Mouse (Mus musculus) midbrain, embryonic 10.5 days (tissue): Measurements from ENCODE around the gene Gm29666. TPM values are rescaled to one million over a fixed set of nuclear protein-coding genes. Genes with fewer than 3 reads are reported as not detected.
A peak's percentile ranks its signal among the peaks of the same experiment; 100 is the strongest.

Experiments used
- DNase-seq: peaks from one replicate; pipeline ENCODE4 v3.0.0-alpha.2; 2017; ENCODE audit warnings: low spot score
- H3K27ac ChIP-seq: fragments of 300-500 bp; sonication (generic); replicated peaks from 2 replicates; pipeline ENCODE4 v1.5.1; 2016; ENCODE audit warnings: mild to moderate bottlenecking
- H3K27me3 ChIP-seq: fragments of 300-500 bp; sonication (generic); 2 replicates; pipeline ENCODE4 v1.6.1; 2016; ENCODE audit warnings: low read depth, mild to moderate bottlenecking; ENCODE audit not compliant: poor library complexity, severe bottlenecking
- H3K36me3 ChIP-seq: fragments of 300-500 bp; sonication (generic); 2 replicates; pipeline ENCODE4 v1.6.1; 2016; ENCODE audit warnings: mild to moderate bottlenecking, moderate library complexity
- H3K4me1 ChIP-seq: fragments of 300-500 bp; sonication (generic); 2 replicates; pipeline ENCODE4 v1.6.1; 2016
- H3K4me3 ChIP-seq: fragments of 300-500 bp; sonication (generic); 2 replicates; pipeline ENCODE4 v1.5.1; 2016; ENCODE audit warnings: mild to moderate bottlenecking, moderate library complexity
- H3K9me3 ChIP-seq: fragments of 300-500 bp; sonication (generic); replicated peaks from 2 replicates; pipeline ENCODE4 v1.6.1; 2016; ENCODE audit warnings: mild to moderate bottlenecking
- WGBS: fragments of 180-500 bp; shearing (Covaris S2); methylation state at CpG from one replicate; pipeline ENCODE4 v1.1.7; 2016; 5-methylcytosine and 5-hydroxymethylcytosine counted together
- polyA plus RNA-seq: library from polyadenylated mRNA; unstranded; fragments of >200 nt; fragmentation: Nextera tagmentation; extraction: Ambion mirVana; gene quantifications from 2 replicates; pipeline ENCODE4 v1.2.1, GENCODE M21; 2016

Gene Gm29666
- polyA plus RNA-seq, 1 experiment from 2014 or later = 1.1 TPM

- DNase-seq = no peak
- Histone ChIP-seq H3K36me3 (peaks cover 71% of the 10 kb centered on the region), H3K27ac (no peak overlapping the region), H3K4me3 (no peak overlapping the region), H3K4me1 (no peaks in the 10 kb centered on the region), H3K27me3 (no peaks in the 10 kb centered on the region), H3K9me3 (no peaks in the 10 kb centered on the region)
- WGBS = 83% methylated on average over 11 of the region's 11 CpGs
Measured at GRCm38 (mm10) chr15:84942647-84943285, 22.9 kb upstream of the Gm29666 start.

- Histone ChIP-seq H3K4me3 (no peak overlapping the region), H3K27ac (no peak overlapping the region), H3K27me3 (no peaks in the 10 kb centered on the region), H3K4me1 (no peaks in the 10 kb centered on the region), H3K36me3 (peaks cover 86% of the 10 kb centered on the region), H3K9me3 (no peaks in the 10 kb centered on the region)
- 75% methylated on average over 12 of the region's 12 CpGs for WGBS
- DNase-seq = no peak
Measured at GRCm38 (mm10) chr15:84940102-84940501, 20.3 kb upstream of the Gm29666 start.

- Histone ChIP-seq H3K4me1 (no peaks in the 10 kb centered on the region), H3K9me3 (no peaks in the 10 kb centered on the region), H3K27me3 (no peaks in the 10 kb centered on the region), H3K4me3 (no peak overlapping the region), H3K27ac (no peak overlapping the region), H3K36me3 (peaks cover 100% of the 10 kb centered on the region)
- DNase-seq = no peak
- WGBS = 95% methylated on average over 16 of the region's 16 CpGs
Measured at GRCm38 (mm10) chr15:84934901-84935300, 15.1 kb upstream of the Gm29666 start.

- no peak overlapping the region for H3K4me3 ChIP-seq
- H3K27ac ChIP-seq = no peak overlapping the region
- no peaks in the 10 kb centered on the region for H3K27me3 ChIP-seq
- H3K9me3 ChIP-seq = no peaks in the 10 kb centered on the region
- no peaks in the 10 kb centered on the region for H3K4me1 ChIP-seq
- 82% methylated on average over 5 of the region's 5 CpGs for WGBS
- DNase-seq = no peak
- H3K36me3 ChIP-seq = peaks cover 100% of the 10 kb centered on the region
Measured at GRCm38 (mm10) chr15:84932351-84932750, 12.5 kb upstream of the Gm29666 start.

- DNase-seq = no peak
- Histone ChIP-seq H3K36me3 (peaks cover 56% of the 10 kb centered on the region), H3K27me3 (no peaks in the 10 kb centered on the region), H3K4me3 (peak overlapping the region; percentile 97; the same call in 1 of the 2 replicates), H3K27ac (no peak overlapping the region), H3K4me1 (peaks cover 39% of the 10 kb centered on the region), H3K9me3 (no peaks in the 10 kb centered on the region)
- WGBS = 60% methylated on average over 1 of the region's 1 CpGs
Measured at GRCm38 (mm10) chr15:84925495-84926018, 5.7 kb upstream of the Gm29666 start.

GRCm38 (mm10) chr15:84924781-84925315 lies 5.0 kb upstream of the Gm29666 start:
- Histone ChIP-seq H3K9me3 (no peaks in the 10 kb centered on the region), H3K4me1 (peaks cover 39% of the 10 kb centered on the region), H3K4me3 (peak overlapping the region; percentile 97), H3K27me3 (no peaks in the 10 kb centered on the region), H3K27ac (peak overlapping the region; percentile 97; the same call in 1 of the 2 replicates), H3K36me3 (peaks cover 50% of the 10 kb centered on the region)
- no peak for DNase-seq
- 25% methylated on average over 9 of the region's 9 CpGs for WGBS

- Histone ChIP-seq H3K36me3 (peaks cover 43% of the 10 kb centered on the region), H3K4me3 (peak overlapping the region; percentile 97), H3K4me1 (peaks cover 39% of the 10 kb centered on the region), H3K9me3 (no peaks in the 10 kb centered on the region), H3K27me3 (no peaks in the 10 kb centered on the region), H3K27ac (peak overlapping the region; percentile 97)
- under 1% methylated on average over 68 of the region's 68 CpGs for WGBS
- DNase-seq = no peak
Measured at GRCm38 (mm10) chr15:84923508-84924181, 3.8 kb upstream of the Gm29666 start.

GRCm38 (mm10) chr15:84922884-84923507 lies 3.2 kb upstream of the Gm29666 start, which contains the start of gene Nup50:
Gene Nup50 (plus strand): TSS chr15:84923411.
- Histone ChIP-seq H3K36me3 (peaks cover 37% of the 10 kb centered on the region), H3K4me3 (peak within 1 kb of the TSS; percentile 97), H3K27ac (peak within 1 kb of the TSS; percentile 97), H3K9me3 (no peaks in the 10 kb centered on the region), H3K4me1 (peaks cover 39% of the 10 kb centered on the region), H3K27me3 (no peaks in the 10 kb centered on the region)
- under 1% methylated on average over 60 of the region's 60 CpGs for WGBS
- DNase-seq = peak; percentile 100

- Histone ChIP-seq H3K4me3 (no peak overlapping the region), H3K4me1 (no peaks in the 10 kb centered on the region), H3K27me3 (peaks cover 5% of the 10 kb centered on the region; the same call in 1 of the 2 replicates), H3K27ac (no peak overlapping the region), H3K36me3 (peaks cover 20% of the 10 kb centered on the region), H3K9me3 (peaks cover 14% of the 10 kb centered on the region)
- WGBS = 87% methylated on average over 3 of the region's 3 CpGs
- DNase-seq = no peak
Measured at GRCm38 (mm10) chr15:84913201-84913600, 6.6 kb downstream of the Gm29666 start.

- Histone ChIP-seq H3K4me3 (no peak overlapping the region), H3K9me3 (no peaks in the 10 kb centered on the region), H3K27me3 (peaks cover 78% of the 10 kb centered on the region), H3K27ac (no peak overlapping the region), H3K4me1 (peaks cover 13% of the 10 kb centered on the region), H3K36me3 (no peaks in the 10 kb centered on the region)
- DNase-seq = peak; percentile 27
- WGBS = 57% methylated on average over 7 of the region's 7 CpGs
Measured at GRCm38 (mm10) chr15:84903843-84904385, 15.9 kb downstream of the Gm29666 start.

GRCm38 (mm10) chr15:84898077-84898476 lies 21.8 kb downstream of the Gm29666 start:
- Histone ChIP-seq H3K27me3 (peaks cover 69% of the 10 kb centered on the region), H3K36me3 (no peaks in the 10 kb centered on the region), H3K27ac (no peak overlapping the region), H3K4me1 (no peaks in the 10 kb centered on the region), H3K9me3 (peaks cover 8% of the 10 kb centered on the region; the same call in 1 of the 2 replicates), H3K4me3 (no peak overlapping the region)
- 72% methylated on average over 7 of the region's 7 CpGs for WGBS
- no peak for DNase-seq

GRCm38 (mm10) chr15:84896664-84897063 lies 23.2 kb downstream of the Gm29666 start:
- DNase-seq = no peak
- H3K27ac ChIP-seq = no peak overlapping the region
- H3K4me3 ChIP-seq = no peak overlapping the region
- H3K36me3 ChIP-seq = no peaks in the 10 kb centered on the region
- 79% methylated on average over 1 of the region's 1 CpGs for WGBS
- H3K4me1 ChIP-seq = peaks cover 3% of the 10 kb centered on the region; the same call in 1 of the 2 replicates
- H3K27me3 ChIP-seq = peaks cover 56% of the 10 kb centered on the region
- H3K9me3 ChIP-seq = peaks cover 8% of the 10 kb centered on the region; the same call in 1 of the 2 replicates
